Mouse (Mus musculus) midbrain, embryonic 13.5 days (tissue): ENCODE data around the gene Shroom1. TPM values are rescaled to one million over a fixed set of nuclear protein-coding genes. Genes with fewer than 3 reads are reported as not detected.

Experiments used
- ATAC-seq: fragments of 200-750 bp; cut with Nextera tagmentation; 2 replicates; pipeline ENCODE4 v1.8.0; 2017; ENCODE audit warnings: mild to moderate bottlenecking, moderate TSS enrichment, moderate library complexity
- H3K27ac ChIP-seq: fragments of 300-500 bp; sonication (generic); 2 replicates; pipeline ENCODE4 v1.5.1; 2015; ENCODE audit warnings: inconsistent platforms, mild to moderate bottlenecking, moderate library complexity
- H3K27me3 ChIP-seq: fragments of 300-500 bp; sonication (generic); 2 replicates; pipeline ENCODE4 v1.6.1; 2015; ENCODE audit warnings: mild to moderate bottlenecking, inconsistent platforms
- H3K36me3 ChIP-seq: fragments of 300-500 bp; sonication (generic); 2 replicates; pipeline ENCODE4 v1.6.1; 2015; ENCODE audit warnings: mild to moderate bottlenecking, inconsistent platforms
- H3K4me1 ChIP-seq: fragments of 300-500 bp; sonication (generic); replicated peaks from 2 replicates; pipeline ENCODE4 v1.6.1; 2015; ENCODE audit warnings: inconsistent platforms
- H3K4me2 ChIP-seq: fragments of 300-500 bp; sonication (generic); replicated peaks from 2 replicates; pipeline ENCODE4 v1.6.1; 2015; ENCODE audit warnings: moderate library complexity, mild to moderate bottlenecking, inconsistent platforms
- H3K4me3 ChIP-seq: fragments of 300-500 bp; sonication (generic); replicated peaks from 2 replicates; pipeline ENCODE4 v1.5.1; 2015; ENCODE audit warnings: mild to moderate bottlenecking, inconsistent platforms
- H3K9ac ChIP-seq: fragments of 300-500 bp; sonication (generic); replicated peaks from 2 replicates; pipeline ENCODE4 v1.6.1; 2015; ENCODE audit warnings: mild to moderate bottlenecking, inconsistent platforms
- H3K9me3 ChIP-seq: fragments of 300-500 bp; sonication (generic); 2 replicates; pipeline ENCODE4 v1.6.1; 2016; ENCODE audit warnings: mild to moderate bottlenecking, inconsistent platforms
- WGBS: fragments of 180-500 bp; shearing (Covaris S2); methylation state at CpG from one replicate; pipeline ENCODE4 v1.1.7; 2015; 5-methylcytosine and 5-hydroxymethylcytosine counted together
- polyA plus RNA-seq: library from polyadenylated mRNA; unstranded; fragments of >200 nt; fragmentation: Nextera tagmentation; extraction: Ambion mirVana; gene quantifications from 2 replicates; pipeline ENCODE4 v1.2.1, GENCODE M21; 2015

Gene Shroom1
- polyA plus RNA-seq, 1 experiment from 2014 or later = 2.2 TPM

DNA sequence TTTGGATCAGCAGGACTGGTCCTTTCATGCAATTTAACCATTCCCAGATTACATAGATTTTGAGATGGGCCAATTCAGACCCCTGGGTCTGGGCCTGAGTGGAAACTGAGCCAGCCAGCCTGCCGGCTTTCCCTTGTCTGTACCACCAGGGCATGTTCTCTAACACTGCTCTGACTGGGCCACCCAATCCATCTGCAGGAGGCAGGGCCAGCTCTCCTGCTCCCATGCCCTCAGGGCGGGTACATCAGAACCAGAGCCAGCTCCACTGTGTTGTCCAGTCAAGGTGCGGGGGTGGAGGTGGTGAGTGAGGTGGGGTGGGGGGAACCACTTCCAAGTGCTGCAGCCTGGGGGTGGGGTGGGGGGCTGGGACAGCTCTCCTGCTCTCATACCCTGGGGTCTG, 29.3 kb downstream of the Shroom1 start:
- no peak for ATAC-seq
- Histone ChIP-seq H3K4me3 (no peak overlapping the region), H3K4me1 (peaks cover 10% of the 10 kb centered on the region), H3K9ac (no peak overlapping the region), H3K27me3 (peaks cover 80% of the 10 kb centered on the region), H3K36me3 (no peaks in the 10 kb centered on the region), H3K4me2 (no peak overlapping the region), H3K9me3 (no peaks in the 10 kb centered on the region), H3K27ac (no peak overlapping the region)
- WGBS = 70% methylated on average over 3 of the region's 3 CpGs

DNA sequence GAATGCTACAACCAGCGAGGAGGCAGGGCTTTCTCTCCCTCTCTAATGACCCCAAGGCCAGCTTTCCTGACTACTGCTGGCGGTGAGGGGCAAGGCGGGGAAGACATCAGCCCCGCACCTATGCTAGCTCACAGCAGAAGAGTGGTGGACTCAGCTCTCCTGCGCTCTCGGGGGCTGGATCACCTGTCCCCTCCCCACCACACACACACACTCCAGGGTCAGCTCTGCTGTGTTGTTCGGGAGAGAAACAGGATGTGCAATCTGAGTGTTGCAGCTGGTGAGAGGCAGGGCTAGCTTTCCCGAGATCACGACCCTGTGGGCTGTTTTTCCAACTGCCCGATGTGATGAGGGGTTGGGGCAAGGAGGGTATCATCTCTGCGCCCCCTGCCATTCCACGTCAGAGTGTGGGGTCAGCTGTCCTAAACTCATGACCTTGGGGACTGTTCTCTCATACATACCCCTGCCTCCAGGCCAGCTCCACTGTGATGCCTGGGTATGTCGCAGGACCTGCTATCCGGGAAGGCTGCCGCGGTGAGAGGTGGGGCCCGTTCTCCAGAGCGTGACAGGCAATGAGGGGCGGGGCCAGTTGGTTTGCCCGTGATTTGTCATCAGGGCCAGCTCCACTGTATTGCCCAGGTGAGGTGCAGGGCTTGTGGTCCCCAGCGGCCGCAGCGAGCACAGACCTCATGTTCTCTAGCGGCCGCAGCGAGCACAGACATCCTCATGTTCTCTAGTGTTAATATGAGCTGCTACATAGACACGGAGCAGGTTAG, 30.0 kb downstream of the Shroom1 start:
- Histone ChIP-seq H3K36me3 (no peaks in the 10 kb centered on the region), H3K9me3 (no peaks in the 10 kb centered on the region), H3K9ac (peak overlapping the region; percentile 32; the same call in 1 of the 2 replicates), H3K4me3 (peak overlapping the region; percentile 24), H3K4me2 (peak overlapping the region; percentile 50), H3K27ac (no peak overlapping the region), H3K27me3 (peaks cover 73% of the 10 kb centered on the region), H3K4me1 (peaks cover 14% of the 10 kb centered on the region)
- ATAC-seq = peak; percentile 41; the same call in 1 of the 2 replicates
- 13% methylated on average over 27 of the region's 27 CpGs for WGBS

DNA sequence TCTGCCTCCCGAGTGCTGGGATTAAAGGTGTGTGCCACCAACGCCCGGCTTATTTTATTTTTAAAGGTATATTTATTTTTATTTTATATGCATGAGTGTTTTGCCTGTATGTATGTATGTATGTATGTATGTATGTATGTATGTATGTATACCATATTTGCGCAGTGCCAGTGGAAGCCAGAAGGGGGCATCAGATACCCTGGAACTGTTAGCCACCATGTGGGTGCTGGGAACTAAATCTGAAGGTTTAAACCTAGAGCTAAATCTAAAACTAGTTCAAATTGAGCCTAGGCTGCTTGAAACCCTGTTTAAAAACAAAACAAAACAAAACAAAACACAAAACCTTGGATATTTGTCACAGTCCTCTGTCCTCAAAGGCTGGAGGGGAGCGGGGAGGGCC, 32.0 kb downstream of the Shroom1 start:
- Histone ChIP-seq H3K9me3 (no peaks in the 10 kb centered on the region), H3K4me3 (no peak overlapping the region), H3K4me2 (no peak overlapping the region), H3K27me3 (peaks cover 66% of the 10 kb centered on the region), H3K9ac (no peak overlapping the region), H3K4me1 (peaks cover 19% of the 10 kb centered on the region), H3K36me3 (no peaks in the 10 kb centered on the region), H3K27ac (no peak overlapping the region)
- ATAC-seq = no peak
- WGBS = 86% methylated on average over 5 of the region's 5 CpGs

DNA sequence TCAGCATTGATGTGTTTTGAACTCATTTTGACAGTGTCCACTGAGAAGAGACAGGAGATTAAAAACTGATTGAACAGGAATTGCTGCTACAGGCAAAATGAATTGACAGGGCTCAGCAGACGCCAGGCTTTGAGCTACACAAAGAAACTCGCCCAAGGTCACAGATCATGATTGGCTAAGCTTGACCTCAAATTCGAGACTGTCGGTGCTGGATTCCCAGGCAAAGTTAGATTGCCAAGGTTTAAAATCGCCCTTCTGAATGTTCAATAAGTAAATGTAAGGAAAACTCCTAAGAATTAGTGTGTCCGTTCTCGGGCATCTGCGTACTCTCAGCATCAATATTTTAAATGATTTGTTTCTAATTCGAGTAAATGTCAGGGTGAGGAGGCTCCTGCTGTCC, 32.4 kb downstream of the Shroom1 start:
- H3K27ac ChIP-seq = no peak overlapping the region
- H3K4me1 ChIP-seq = peaks cover 19% of the 10 kb centered on the region
- peaks cover 64% of the 10 kb centered on the region for H3K27me3 ChIP-seq
- no peaks in the 10 kb centered on the region for H3K36me3 ChIP-seq
- no peak overlapping the region for H3K4me3 ChIP-seq
- no peaks in the 10 kb centered on the region for H3K9me3 ChIP-seq
- no peak overlapping the region for H3K4me2 ChIP-seq
- H3K9ac ChIP-seq = no peak overlapping the region
- no peak for ATAC-seq
- WGBS = 43% methylated on average over 9 of the region's 9 CpGs

DNA sequence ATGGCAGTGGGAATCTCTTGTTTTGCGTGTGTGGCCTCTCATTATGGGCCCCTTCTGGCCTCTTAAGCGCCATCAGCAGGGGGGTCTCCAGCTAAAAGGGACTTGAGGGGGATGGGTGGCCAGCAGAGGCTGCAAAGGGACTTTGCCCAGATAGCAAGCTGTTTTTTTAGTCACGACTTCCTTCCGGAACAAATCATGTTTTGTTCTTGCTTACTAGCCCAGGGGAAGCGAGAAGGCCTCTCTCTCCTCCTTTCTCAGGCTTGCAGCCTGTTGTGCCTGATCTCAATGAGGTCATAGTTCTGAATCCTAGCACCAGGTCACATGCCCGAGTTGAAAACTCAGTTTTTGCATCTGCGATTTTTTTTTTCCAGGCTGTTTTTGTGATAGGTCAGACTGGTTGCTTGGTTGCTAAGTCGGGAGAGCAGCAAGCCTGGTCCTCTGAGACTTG, 35.0 kb downstream of the Shroom1 start:
- peak; percentile 67; the same call in 1 of the 2 replicates for ATAC-seq
- WGBS = 5% methylated on average over 8 of the region's 8 CpGs
- no peak overlapping the region for H3K27ac ChIP-seq
- no peaks in the 10 kb centered on the region for H3K36me3 ChIP-seq
- peaks cover 51% of the 10 kb centered on the region for H3K27me3 ChIP-seq
- no peak overlapping the region for H3K4me2 ChIP-seq
- H3K4me3 ChIP-seq = no peak overlapping the region
- peaks cover 27% of the 10 kb centered on the region for H3K4me1 ChIP-seq
- H3K9me3 ChIP-seq = no peaks in the 10 kb centered on the region
- H3K9ac ChIP-seq = no peak overlapping the region

DNA sequence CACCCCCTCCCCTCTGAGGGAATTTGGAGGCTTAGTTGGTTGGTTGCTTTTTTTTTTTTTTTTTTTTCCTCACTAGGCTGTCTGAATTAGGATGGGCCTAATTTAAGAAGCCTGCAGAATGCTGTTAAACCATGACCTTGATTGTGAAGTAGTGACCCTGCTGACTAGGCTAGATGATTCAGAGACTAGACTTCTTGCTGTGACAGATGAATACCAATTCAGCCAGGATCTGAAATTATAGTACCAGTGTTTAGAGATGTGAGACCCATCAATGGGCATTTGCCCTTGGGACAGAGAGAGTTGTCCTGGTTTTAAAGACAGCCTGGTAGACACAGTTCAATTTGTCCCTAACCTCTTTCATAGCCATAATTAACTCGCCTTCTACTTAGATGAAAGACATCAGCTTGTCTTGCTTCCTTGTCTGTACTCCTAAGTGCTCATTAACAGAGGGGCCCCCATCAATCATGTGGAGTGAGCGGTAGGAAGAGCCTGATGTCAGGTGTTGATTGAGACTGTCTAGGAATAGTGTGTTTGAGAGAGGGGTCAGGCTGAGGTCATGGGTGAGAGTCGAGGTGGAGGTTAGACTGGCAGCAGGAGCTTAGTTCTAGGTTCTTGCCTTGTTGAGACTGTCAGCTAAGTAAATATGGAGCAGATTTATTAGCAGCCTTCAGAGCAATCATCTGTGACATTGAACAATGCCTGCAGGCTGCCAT, 36.4 kb downstream of the Shroom1 start:
- ATAC-seq = no peak
- no peak overlapping the region for H3K27ac ChIP-seq
- H3K4me3 ChIP-seq = no peak overlapping the region
- no peak overlapping the region for H3K4me2 ChIP-seq
- H3K36me3 ChIP-seq = no peaks in the 10 kb centered on the region
- 21% methylated on average over 3 of the region's 3 CpGs for WGBS
- H3K27me3 ChIP-seq = peaks cover 50% of the 10 kb centered on the region
- peaks cover 20% of the 10 kb centered on the region for H3K4me1 ChIP-seq
- H3K9me3 ChIP-seq = no peaks in the 10 kb centered on the region
- H3K9ac ChIP-seq = no peak overlapping the region

DNA sequence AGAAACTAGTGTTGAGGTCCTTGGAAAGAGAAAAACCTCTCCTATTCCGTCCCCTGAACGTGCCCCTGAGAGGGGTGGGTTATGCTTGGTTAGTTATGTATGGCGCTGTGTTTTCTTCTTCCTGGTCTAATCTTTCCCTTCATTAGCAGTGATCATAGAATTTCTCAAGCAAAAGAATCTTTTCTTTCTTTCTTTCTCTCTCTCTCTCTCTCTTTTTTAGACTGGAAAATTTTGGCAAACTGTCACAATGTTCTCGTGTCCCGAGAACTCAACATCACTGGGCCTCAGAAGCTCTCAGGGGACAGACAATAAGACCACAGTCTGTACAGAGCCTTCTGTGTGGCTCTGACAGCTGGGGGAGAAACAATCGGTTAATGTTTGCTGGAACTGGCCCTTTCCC, 38.4 kb downstream of the Shroom1 start:
- Histone ChIP-seq H3K4me3 (no peak overlapping the region), H3K4me2 (no peak overlapping the region), H3K9me3 (no peaks in the 10 kb centered on the region), H3K36me3 (no peaks in the 10 kb centered on the region), H3K9ac (no peak overlapping the region), H3K27me3 (peaks cover 52% of the 10 kb centered on the region), H3K27ac (peak overlapping the region; percentile 20; the same call in 1 of the 2 replicates), H3K4me1 (peaks cover 21% of the 10 kb centered on the region)
- 14% methylated on average over 6 of the region's 6 CpGs for WGBS
- no peak for ATAC-seq

DNA sequence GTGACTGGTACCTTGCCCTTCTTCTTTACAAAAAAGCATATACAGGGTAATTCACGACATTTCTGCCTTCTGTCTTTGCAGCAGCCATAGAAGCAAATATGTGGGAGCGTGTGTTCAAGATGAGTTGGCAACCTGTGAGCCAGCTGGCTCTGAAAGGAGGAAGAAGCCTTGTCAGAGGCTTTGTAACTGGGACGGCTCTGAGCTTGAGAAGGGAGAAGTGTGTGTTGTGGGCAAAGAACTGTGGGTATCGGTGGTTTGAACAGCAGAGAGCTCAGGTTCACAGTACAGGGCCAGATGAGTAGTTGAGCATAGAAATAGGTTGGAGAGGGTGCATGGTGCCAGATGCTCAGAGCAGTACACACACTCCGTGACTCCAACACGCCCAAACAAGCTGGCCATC, 39.9 kb downstream of the Shroom1 start:
- Histone ChIP-seq H3K27ac (no peak overlapping the region), H3K36me3 (no peaks in the 10 kb centered on the region), H3K4me2 (no peak overlapping the region), H3K27me3 (peaks cover 56% of the 10 kb centered on the region), H3K9ac (no peak overlapping the region), H3K4me3 (no peak overlapping the region), H3K9me3 (no peaks in the 10 kb centered on the region), H3K4me1 (peaks cover 22% of the 10 kb centered on the region)
- 84% methylated on average over 6 of the region's 6 CpGs for WGBS
- ATAC-seq = no peak

DNA sequence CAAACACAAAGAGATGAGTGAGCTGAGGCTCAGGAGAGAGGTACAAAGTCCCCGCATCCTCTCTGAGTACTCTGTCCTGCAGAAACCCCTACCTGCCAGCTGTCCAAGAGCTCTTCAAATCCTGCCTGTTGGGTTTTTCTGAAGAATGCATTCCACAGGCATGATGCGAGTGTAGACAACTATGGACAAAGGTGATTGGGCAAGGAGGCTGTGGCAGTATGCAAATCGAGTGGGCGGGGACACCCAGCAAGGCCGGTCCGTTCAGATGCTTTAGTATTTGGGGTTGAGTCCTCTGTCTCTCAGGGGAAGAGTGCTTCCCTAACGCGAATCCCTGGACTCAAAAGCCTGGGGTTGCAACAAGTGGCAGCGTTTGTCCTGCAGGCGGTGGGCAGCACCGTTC, 43.6 kb downstream of the Shroom1 start:
- H3K9ac ChIP-seq = no peak overlapping the region
- H3K4me3 ChIP-seq = no peak overlapping the region
- H3K27me3 ChIP-seq = peaks cover 52% of the 10 kb centered on the region
- no peak overlapping the region for H3K27ac ChIP-seq
- H3K4me1 ChIP-seq = peaks cover 10% of the 10 kb centered on the region
- no peaks in the 10 kb centered on the region for H3K9me3 ChIP-seq
- WGBS = 9% methylated on average over 11 of the region's 11 CpGs
- H3K4me2 ChIP-seq = no peak overlapping the region
- ATAC-seq = no peak
- H3K36me3 ChIP-seq = no peaks in the 10 kb centered on the region

DNA sequence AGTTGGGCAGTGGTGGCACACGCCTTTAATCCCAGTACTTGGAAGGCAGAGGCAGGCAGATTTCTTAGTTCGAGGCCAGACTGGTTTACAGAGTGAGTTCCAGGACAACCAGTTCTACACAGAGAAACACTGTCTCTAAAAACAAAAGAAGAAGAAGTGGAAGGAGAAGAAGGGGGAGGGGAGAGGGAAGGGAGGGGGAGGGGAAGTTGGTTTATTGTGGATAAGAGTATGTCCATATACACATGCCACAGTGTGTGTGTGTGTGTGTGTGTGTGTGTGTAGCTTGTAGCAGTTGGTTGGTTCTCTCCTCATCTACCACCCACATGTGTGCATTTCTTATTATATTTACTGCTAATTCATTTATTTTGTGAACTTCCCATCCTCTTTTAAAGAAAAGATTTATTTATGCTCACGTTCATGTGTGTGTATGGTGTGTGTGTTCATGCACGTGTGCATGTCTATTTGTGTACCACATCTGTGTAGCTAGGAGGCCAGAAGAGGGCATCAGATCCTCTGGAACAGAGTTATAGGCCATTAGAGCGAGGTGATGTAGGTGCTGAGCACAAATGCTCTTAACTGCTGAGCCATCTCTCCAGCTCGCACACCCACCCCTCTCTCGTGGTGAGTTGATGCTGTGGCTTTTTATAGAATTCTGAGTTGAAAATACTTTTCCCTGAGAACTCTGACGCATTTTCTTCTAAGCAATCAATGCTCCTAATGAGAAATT, 45.2 kb downstream of the Shroom1 start:
- H3K27ac ChIP-seq = no peak overlapping the region
- no peak overlapping the region for H3K9ac ChIP-seq
- peaks cover 5% of the 10 kb centered on the region; the same call in 1 of the 2 replicates for H3K4me1 ChIP-seq
- H3K4me2 ChIP-seq = no peak overlapping the region
- H3K27me3 ChIP-seq = peaks cover 40% of the 10 kb centered on the region
- ATAC-seq = no peak
- H3K9me3 ChIP-seq = no peaks in the 10 kb centered on the region
- no peaks in the 10 kb centered on the region for H3K36me3 ChIP-seq
- 83% methylated on average over 8 of the region's 8 CpGs for WGBS
- no peak overlapping the region for H3K4me3 ChIP-seq

DNA sequence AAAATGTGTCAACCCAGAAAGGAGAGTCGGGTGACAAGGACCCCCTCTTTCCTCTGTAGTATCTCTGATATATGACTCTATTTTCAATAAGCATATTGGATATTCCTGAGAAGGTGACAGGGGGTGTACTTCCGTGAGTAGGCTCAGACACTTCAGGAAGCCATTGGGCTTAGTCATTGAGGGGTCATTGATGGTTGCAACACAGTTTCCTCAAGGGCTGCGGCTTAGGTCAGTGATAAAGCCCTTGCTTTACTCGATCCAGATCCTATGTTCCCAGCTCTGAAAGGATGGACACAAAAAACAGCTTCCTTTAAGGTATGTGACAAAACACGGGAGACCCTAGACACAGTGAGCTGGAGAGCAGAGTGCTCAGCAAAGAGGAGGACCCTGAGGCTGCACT, 46.7 kb downstream of the Shroom1 start:
- Histone ChIP-seq H3K36me3 (no peaks in the 10 kb centered on the region), H3K9me3 (no peaks in the 10 kb centered on the region), H3K27ac (no peak overlapping the region), H3K27me3 (peaks cover 26% of the 10 kb centered on the region), H3K4me2 (no peak overlapping the region), H3K4me1 (peaks cover 7% of the 10 kb centered on the region; the same call in 1 of the 2 replicates), H3K4me3 (no peak overlapping the region), H3K9ac (no peak overlapping the region)
- ATAC-seq = no peak
- WGBS = 92% methylated on average over 5 of the region's 5 CpGs

DNA sequence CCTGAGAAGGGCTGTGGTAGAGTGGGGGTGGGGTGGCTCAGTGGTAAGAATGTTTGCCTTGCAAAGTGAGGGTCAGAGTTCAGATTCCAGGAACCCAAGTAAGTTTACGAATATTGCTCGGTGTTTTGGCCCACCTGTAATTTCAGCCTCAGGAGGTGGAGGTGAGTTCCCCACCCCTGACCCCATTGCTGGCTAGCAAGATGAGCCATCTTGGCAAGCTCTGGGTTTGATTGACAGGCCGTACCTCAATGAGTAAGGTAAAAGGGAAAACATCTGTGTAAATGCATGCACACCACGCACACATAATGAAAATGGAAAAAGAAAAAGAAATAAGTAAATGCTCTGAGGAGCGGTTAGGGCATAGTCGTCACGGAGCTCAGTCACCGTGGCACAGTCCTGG, 47.4 kb downstream of the Shroom1 start:
- Histone ChIP-seq H3K27ac (no peak overlapping the region), H3K36me3 (no peaks in the 10 kb centered on the region), H3K9me3 (no peaks in the 10 kb centered on the region), H3K9ac (no peak overlapping the region), H3K4me3 (no peak overlapping the region), H3K27me3 (peaks cover 23% of the 10 kb centered on the region), H3K4me2 (no peak overlapping the region), H3K4me1 (peaks cover 7% of the 10 kb centered on the region; the same call in 1 of the 2 replicates)
- no peak for ATAC-seq
- 94% methylated on average over 8 of the region's 8 CpGs for WGBS
